Mouse (Mus musculus) limb, embryonic 14.5 days (tissue): ENCODE measurements at regions not wholly inside any gene's neighbourhood (a gene's known extent, or its start where the extent isn't known, plus 50 kb on each side); places are given as distances from the start of the nearest gene placed in this dataset.

Source experiments
- ATAC-seq: fragments of 200-750 bp; cut with Nextera tagmentation; 2 replicates; pipeline ENCODE4 v1.8.0; 2017; ENCODE audit warnings: low read depth, moderate number of reproducible peaks, moderate TSS enrichment; ENCODE audit not compliant: low FRiP score
- DNase-seq: peaks from one replicate; pipeline ENCODE4 v3.0.0-alpha.2; 2015; ENCODE audit warnings: low spot score
- H3K27ac ChIP-seq: fragments of 300-500 bp; sonication (generic); replicated peaks from 2 replicates; pipeline ENCODE4 v1.5.1; 2014; ENCODE audit warnings: low read depth, mild to moderate bottlenecking, low read length, moderate library complexity, mixed read lengths
- H3K27me3 ChIP-seq: fragments of 300-500 bp; sonication (generic); 2 replicates; pipeline ENCODE4 v1.6.1; 2014; ENCODE audit warnings: low read length, mixed read lengths; ENCODE audit not compliant: control insufficient read depth, insufficient read depth
- H3K36me3 ChIP-seq: fragments of 300-500 bp; sonication (generic); 2 replicates; pipeline ENCODE4 v1.6.1; 2014; ENCODE audit warnings: mild to moderate bottlenecking, low read length, moderate library complexity, mixed read lengths; ENCODE audit not compliant: control insufficient read depth, insufficient read depth
- H3K4me1 ChIP-seq: fragments of 300-500 bp; sonication (generic); 2 replicates; pipeline ENCODE4 v1.6.1; 2014; ENCODE audit warnings: antibody characterized with exemption, low read length, mixed read lengths; ENCODE audit not compliant: control insufficient read depth, insufficient read depth
- H3K4me2 ChIP-seq: fragments of 300-500 bp; sonication (generic); replicated peaks from 2 replicates; pipeline ENCODE4 v1.6.1; 2014; ENCODE audit warnings: low read depth, mild to moderate bottlenecking, low read length, moderate library complexity; ENCODE audit not compliant: severe bottlenecking
- H3K4me3 ChIP-seq: fragments of 300-500 bp; sonication (generic); replicated peaks from 2 replicates; pipeline ENCODE4 v1.5.1; 2014; ENCODE audit warnings: low read length
- H3K9ac ChIP-seq: fragments of 300-500 bp; sonication (generic); 2 replicates; pipeline ENCODE4 v1.6.1; 2014; ENCODE audit warnings: mild to moderate bottlenecking, low read depth, low read length, moderate library complexity; ENCODE audit not compliant: severe bottlenecking
- H3K9me3 ChIP-seq: fragments of 300-500 bp; sonication (generic); 2 replicates; pipeline ENCODE4 v1.6.1; 2016; ENCODE audit warnings: low read length; ENCODE audit not compliant: control insufficient read depth
- POLR2A ChIP-seq: fragments of 200-500 bp; IDR thresholded peaks from 2 replicates; pipeline ENCODE4 v1.8.0; 2012; ENCODE audit warnings: inconsistent platforms, mild to moderate bottlenecking, moderate library complexity, borderline replicate concordance; ENCODE audit not compliant: insufficient read depth, insufficient read length; ENCODE audit errors: extremely low read depth
- WGBS: fragments of 180-500 bp; shearing (Covaris S2); extraction: QIAGEN DNeasy Blood & Tissue Kit; methylation state at CpG from one replicate; pipeline ENCODE4 v1.1.7; 2014; 5-methylcytosine and 5-hydroxymethylcytosine counted together

- no peak for TF ChIP-seq POLR2A
- H3K9ac ChIP-seq, result no peak overlapping the region
Measured at GRCm38 (mm10) chr3:151072322-151072721, 365.4 kb upstream of the Adgrl4 start.

GRCm38 (mm10) chr3:151116831-151117230, 320.9 kb upstream of the Adgrl4 start:
- no peak for TF ChIP-seq POLR2A
- Histone ChIP-seq H3K4me1 (no peaks in the 10 kb centered on the region), H3K9me3 (no peaks in the 10 kb centered on the region), H3K4me2 (no peak overlapping the region), H3K9ac (no peak overlapping the region), H3K27me3 (no peaks in the 10 kb centered on the region), H3K4me3 (no peak overlapping the region), H3K27ac (no peak overlapping the region), H3K36me3 (no peaks in the 10 kb centered on the region)
- ATAC-seq (no peak), DNase-seq (no peak)
- 87% methylated on average over 3 of the region's 3 CpGs for WGBS

More at GRCm38 (mm10) chr3:151072322-151072721, 365.4 kb upstream of the Adgrl4 start:
- DNase-seq, result no peak
- Histone ChIP-seq H3K27me3 (no peaks in the 10 kb centered on the region), H3K4me2 (no peak overlapping the region), H3K9me3 (no peaks in the 10 kb centered on the region), H3K4me3 (no peak overlapping the region), H3K4me1 (no peaks in the 10 kb centered on the region), H3K36me3 (no peaks in the 10 kb centered on the region), H3K27ac (no peak overlapping the region)
- no peak for ATAC-seq

- Histone ChIP-seq H3K9me3 (no peaks in the 10 kb centered on the region), H3K9ac (no peak overlapping the region), H3K27me3 (no peaks in the 10 kb centered on the region), H3K4me2 (no peak overlapping the region), H3K4me3 (no peak overlapping the region), H3K36me3 (no peaks in the 10 kb centered on the region), H3K4me1 (no peaks in the 10 kb centered on the region), H3K27ac (no peak overlapping the region)
- DNase-seq (no peak), ATAC-seq (no peak)
- no peak for TF ChIP-seq POLR2A
- WGBS, result 65% methylated on average over 3 of the region's 3 CpGs
Measured at GRCm38 (mm10) chr3:151117583-151118041, 320.1 kb upstream of the Adgrl4 start.

GRCm38 (mm10) chr3:151124131-151124530, 313.6 kb upstream of the Adgrl4 start:
- H3K4me3 ChIP-seq, result no peak overlapping the region
- ATAC-seq, result no peak
- no peak for TF ChIP-seq POLR2A
- no peaks in the 10 kb centered on the region for H3K9me3 ChIP-seq
- H3K4me1 ChIP-seq, result no peaks in the 10 kb centered on the region
- H3K9ac ChIP-seq, result no peak overlapping the region
- no peaks in the 10 kb centered on the region for H3K36me3 ChIP-seq
- 26% methylated on average over 5 of the region's 5 CpGs for WGBS
- H3K27me3 ChIP-seq, result no peaks in the 10 kb centered on the region
- H3K4me2 ChIP-seq, result no peak overlapping the region
- no peak overlapping the region for H3K27ac ChIP-seq
- DNase-seq, result peak; percentile 46

DNA sequence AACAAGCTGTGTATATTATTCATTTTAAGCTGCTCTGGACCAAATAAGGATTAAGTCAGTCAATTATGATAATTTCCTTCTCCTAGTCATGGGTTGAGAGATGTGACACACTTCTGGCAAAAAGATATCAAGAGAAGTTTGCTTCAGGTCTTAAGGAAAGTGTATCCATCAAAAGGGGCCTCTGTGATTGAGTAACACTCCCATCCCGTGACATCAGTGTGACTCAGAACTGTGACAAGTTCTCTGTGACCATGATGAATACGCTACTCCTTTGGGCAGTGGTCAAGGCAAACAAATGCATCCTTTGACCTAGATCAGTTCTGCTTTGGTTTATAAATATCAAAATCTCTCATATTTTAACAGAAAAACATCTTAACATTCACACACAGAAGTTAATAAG, 290.8 kb upstream of the Adgrl4 start:
- H3K9ac ChIP-seq, result no peak overlapping the region
- no peaks in the 10 kb centered on the region for H3K9me3 ChIP-seq
- peaks cover 4% of the 10 kb centered on the region; the same call in 1 of the 2 replicates for H3K4me1 ChIP-seq
- H3K4me2 ChIP-seq, result no peak overlapping the region
- TF ChIP-seq POLR2A, result no peak
- H3K36me3 ChIP-seq, result no peaks in the 10 kb centered on the region
- no peaks in the 10 kb centered on the region for H3K27me3 ChIP-seq
- no peak overlapping the region for H3K4me3 ChIP-seq
- 91% methylated on average over 2 of the region's 2 CpGs for WGBS
- ATAC-seq (no peak), DNase-seq (no peak)
- no peak overlapping the region for H3K27ac ChIP-seq

GRCm38 (mm10) chr3:151153340-151153739, 284.3 kb upstream of the Adgrl4 start:
- no peak overlapping the region for H3K9ac ChIP-seq
- H3K27me3 ChIP-seq, result no peaks in the 10 kb centered on the region
- H3K4me2 ChIP-seq, result no peak overlapping the region
- H3K9me3 ChIP-seq, result no peaks in the 10 kb centered on the region
- WGBS, result 60% methylated on average over 4 of the region's 4 CpGs
- H3K36me3 ChIP-seq, result no peaks in the 10 kb centered on the region
- DNase-seq (no peak), ATAC-seq (no peak)
- no peaks in the 10 kb centered on the region for H3K4me1 ChIP-seq
- no peak overlapping the region for H3K4me3 ChIP-seq
- no peak overlapping the region for H3K27ac ChIP-seq
- no peak for TF ChIP-seq POLR2A
